Mouse (Mus musculus) kidney, postnatal 0 days (tissue): ENCODE results near the gene Eno2. TPM values are rescaled to one million over a fixed set of nuclear protein-coding genes. Genes with fewer than 3 reads are reported as not detected.

ENCODE experiments used
- ATAC-seq: fragments of 200-750 bp; cut with Nextera tagmentation; replicated peaks from 2 replicates; pipeline ENCODE4 v1.8.0; 2017; ENCODE audit warnings: low read depth, moderate number of reproducible peaks, moderate TSS enrichment, moderate library complexity; ENCODE audit not compliant: low FRiP score
- DNase-seq: peaks from one replicate; pipeline ENCODE4 v3.0.0-alpha.2; 2016; ENCODE audit warnings: low spot score
- H3K27ac ChIP-seq: fragments of 300-500 bp; sonication (generic); 2 replicates; pipeline ENCODE4 v1.5.1; 2014; ENCODE audit warnings: mild to moderate bottlenecking
- H3K27me3 ChIP-seq: fragments of 300-500 bp; sonication (generic); 2 replicates; pipeline ENCODE4 v1.6.1; 2014; ENCODE audit warnings: low read length, mixed read lengths; ENCODE audit not compliant: insufficient read depth
- H3K36me3 ChIP-seq: fragments of 300-500 bp; sonication (generic); 2 replicates; pipeline ENCODE4 v1.6.1; 2014; ENCODE audit warnings: low read length, mixed read lengths; ENCODE audit not compliant: insufficient read depth
- H3K4me1 ChIP-seq: fragments of 300-500 bp; sonication (generic); replicated peaks from 2 replicates; pipeline ENCODE4 v1.6.1; 2014; ENCODE audit warnings: antibody characterized with exemption, low read length, mixed read lengths; ENCODE audit not compliant: insufficient read depth
- H3K4me2 ChIP-seq: fragments of 300-500 bp; sonication (generic); 2 replicates; pipeline ENCODE4 v1.6.1; 2014; ENCODE audit warnings: mild to moderate bottlenecking, low read length, moderate library complexity, mixed read lengths
- H3K4me3 ChIP-seq: fragments of 300-500 bp; sonication (generic); replicated peaks from 2 replicates; pipeline ENCODE4 v1.5.1; 2014; ENCODE audit warnings: low read depth, low read length
- H3K9ac ChIP-seq: fragments of 300-500 bp; sonication (generic); 2 replicates; pipeline ENCODE4 v1.6.1; 2014; ENCODE audit warnings: low read depth, low read length
- H3K9me3 ChIP-seq: fragments of 300-500 bp; sonication (generic); replicated peaks from 2 replicates; pipeline ENCODE4 v1.6.1; 2016; ENCODE audit warnings: low read length, inconsistent platforms, mixed read lengths
- CTCF ChIP-seq: IDR thresholded peaks from 2 replicates; pipeline ENCODE4 v1.5.1; 2016; ENCODE audit warnings: antibody characterized with exemption, low read depth, mild to moderate bottlenecking, moderate library complexity
- WGBS: fragments of 180-500 bp; shearing (Covaris S2); extraction: QIAGEN DNeasy Blood & Tissue Kit; methylation state at CpG from one replicate; pipeline ENCODE4 v1.1.7; 2014; 5-methylcytosine and 5-hydroxymethylcytosine counted together
- polyA plus RNA-seq: library from polyadenylated mRNA; unstranded; fragments of >200 nt; fragmentation: Nextera tagmentation; extraction: Ambion mirVana; gene quantifications from 2 replicates; pipeline ENCODE4 v1.2.1, GENCODE M21; 2015

The Eno2 gene
- polyA plus RNA-seq, 1 experiment from 2014 or later = 7.6 TPM

GRCm38 (mm10) chr6:124744755-124745321 lies 24.6 kb downstream of the Eno2 start:
- no peaks in the 10 kb centered on the region for H3K27me3 ChIP-seq
- no peak for TF ChIP-seq CTCF
- WGBS = 48% methylated on average over 26 of the region's 26 CpGs
- H3K4me1 ChIP-seq = peaks cover 18% of the 10 kb centered on the region
- no peaks in the 10 kb centered on the region for H3K9me3 ChIP-seq
- DNase-seq (no peak), ATAC-seq (peak; percentile 1)
- H3K27ac ChIP-seq = peak overlapping the region; percentile 93
- H3K9ac ChIP-seq = peak overlapping the region; percentile 86
- peak overlapping the region; percentile 52 for H3K4me3 ChIP-seq
- H3K4me2 ChIP-seq = peak overlapping the region; percentile 99
- peaks cover 42% of the 10 kb centered on the region for H3K36me3 ChIP-seq

DNA sequence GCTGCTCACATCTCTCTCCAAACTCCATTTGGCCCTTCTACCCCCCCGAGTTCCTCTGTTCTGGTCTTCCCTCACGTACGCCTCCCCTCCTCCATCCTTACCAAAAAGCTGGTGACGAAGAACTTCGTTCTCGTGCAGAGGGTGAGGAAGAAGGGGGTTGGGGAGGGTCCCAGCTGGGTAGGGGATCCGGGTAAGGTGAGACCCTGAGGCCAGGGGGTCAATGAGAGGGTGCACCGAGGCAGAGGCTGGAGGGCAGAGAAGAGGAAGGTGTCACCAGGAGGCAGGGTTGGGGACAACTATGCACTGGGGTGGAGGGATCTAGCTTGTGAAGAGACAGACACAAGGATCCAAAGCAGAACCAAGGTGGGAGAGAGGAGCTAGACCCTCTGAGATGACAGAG lies 25.8 kb downstream of the Eno2 start:
- DNase-seq (no peak), ATAC-seq (no peak)
- H3K4me2 ChIP-seq = no peak overlapping the region
- peaks cover 34% of the 10 kb centered on the region for H3K36me3 ChIP-seq
- no peak overlapping the region for H3K27ac ChIP-seq
- H3K27me3 ChIP-seq = no peaks in the 10 kb centered on the region
- TF ChIP-seq CTCF = no peak
- H3K4me3 ChIP-seq = no peak overlapping the region
- H3K9ac ChIP-seq = no peak overlapping the region
- WGBS = 79% methylated on average over 8 of the region's 8 CpGs
- H3K4me1 ChIP-seq = peaks cover 27% of the 10 kb centered on the region
- no peaks in the 10 kb centered on the region for H3K9me3 ChIP-seq

GRCm38 (mm10) chr6:124742839-124743514 lies 26.5 kb downstream of the Eno2 start:
- Histone ChIP-seq H3K4me2 (no peak overlapping the region), H3K4me1 (peaks cover 27% of the 10 kb centered on the region), H3K9ac (no peak overlapping the region), H3K9me3 (no peaks in the 10 kb centered on the region), H3K4me3 (no peak overlapping the region), H3K27me3 (no peaks in the 10 kb centered on the region), H3K27ac (no peak overlapping the region), H3K36me3 (peaks cover 28% of the 10 kb centered on the region; the same call in 1 of the 2 replicates)
- whole genome bisulfite sequencing = 90% methylated on average over 15 of the region's 15 CpGs
- no peak for DNase-seq
- ATAC-seq = no peak
- TF ChIP-seq CTCF = no peak

DNA sequence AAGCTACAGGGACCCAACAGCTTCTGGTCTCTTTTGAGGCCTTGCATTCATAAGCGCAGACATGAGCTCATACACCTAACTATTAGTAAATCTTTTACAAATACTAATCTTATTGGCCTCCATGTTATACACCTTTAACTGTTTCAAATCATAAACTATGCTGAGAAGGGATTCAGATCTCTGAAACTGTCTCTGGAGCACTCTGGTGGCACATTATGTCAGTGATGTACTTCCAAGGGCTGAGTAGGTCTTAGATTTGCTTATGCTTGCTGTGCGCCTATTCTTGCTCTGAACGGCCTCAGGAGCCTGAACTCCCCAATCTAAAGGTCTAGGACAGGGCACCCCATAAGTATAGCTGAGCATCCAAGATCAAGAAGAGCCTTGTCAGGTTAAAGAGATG lies 27.6 kb downstream of the Eno2 start:
- no peak for DNase-seq
- H3K27ac ChIP-seq = peak overlapping the region; percentile 98
- peak overlapping the region; percentile 79; the same call in 1 of the 2 replicates for H3K9ac ChIP-seq
- 64% methylated on average over 3 of the region's 3 CpGs for WGBS
- ATAC-seq = no peak
- peaks cover 27% of the 10 kb centered on the region for H3K4me1 ChIP-seq
- H3K9me3 ChIP-seq = no peaks in the 10 kb centered on the region
- H3K4me2 ChIP-seq = peak overlapping the region; percentile 86
- TF ChIP-seq CTCF = no peak
- peaks cover 17% of the 10 kb centered on the region; the same call in 1 of the 2 replicates for H3K36me3 ChIP-seq
- no peak overlapping the region for H3K4me3 ChIP-seq
- H3K27me3 ChIP-seq = no peaks in the 10 kb centered on the region

DNA sequence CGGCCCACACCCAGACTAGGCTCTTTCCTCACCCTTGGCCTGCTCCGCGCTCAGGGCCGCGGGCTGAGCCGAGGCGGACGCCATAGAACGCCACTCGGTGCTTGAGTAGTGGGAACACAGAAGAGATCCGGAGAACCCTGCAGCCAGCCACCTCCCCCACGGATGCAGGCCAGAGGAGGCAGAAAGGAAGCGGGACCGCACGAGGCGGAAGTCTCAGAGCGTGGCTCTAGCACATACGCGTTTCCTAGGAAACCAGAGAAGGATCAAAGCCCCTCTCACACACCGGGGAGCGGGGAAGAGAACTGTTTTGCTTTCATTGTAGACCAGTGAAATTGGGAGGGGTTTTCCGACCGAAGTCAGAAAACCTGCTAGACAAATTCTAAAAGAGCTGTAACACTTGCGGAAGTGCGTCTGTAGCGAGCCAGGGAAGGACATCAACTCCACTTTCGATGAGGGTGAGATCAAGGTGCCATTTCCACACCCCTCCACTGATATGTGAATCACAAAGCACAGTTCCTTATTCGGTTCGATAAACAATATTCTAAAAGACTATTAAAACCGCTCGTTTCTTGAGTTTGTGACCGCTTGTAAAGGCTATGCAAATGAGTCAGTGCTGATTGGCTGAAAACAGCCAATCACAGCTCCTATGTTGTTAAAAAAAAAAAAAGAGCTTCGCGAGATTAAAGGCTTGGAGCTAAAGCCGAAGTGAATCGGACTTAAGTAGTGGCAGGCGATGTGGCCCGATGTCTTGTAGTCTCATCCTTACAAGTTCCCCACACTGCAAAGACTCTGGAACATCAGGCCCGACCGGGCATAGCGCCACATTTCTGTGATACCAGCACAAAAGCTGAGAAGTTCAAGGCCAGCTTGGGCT lies 28.3 kb downstream of the Eno2 start, which contains the start of gene Grcc10:
Gene Grcc10 (minus strand): TSS at position 487 of the 874 bp plus-strand sequence.
- peaks cover 20% of the 10 kb centered on the region for H3K4me1 ChIP-seq
- peak within 1 kb of the TSS; percentile 86 for H3K4me2 ChIP-seq
- no peaks in the 10 kb centered on the region for H3K27me3 ChIP-seq
- H3K9me3 ChIP-seq = no peaks in the 10 kb centered on the region
- peaks cover 17% of the 10 kb centered on the region; the same call in 1 of the 2 replicates for H3K36me3 ChIP-seq
- peak; percentile 98 for DNase-seq
- peak within 1 kb of the TSS; percentile 59 for H3K4me3 ChIP-seq
- WGBS = under 1% methylated on average over 41 of the region's 41 CpGs
- peak; percentile 73 for ATAC-seq
- peak within 1 kb of the TSS; percentile 79 for H3K9ac ChIP-seq
- peak within 1 kb of the TSS; percentile 98 for H3K27ac ChIP-seq
- TF ChIP-seq CTCF = no peak

DNA sequence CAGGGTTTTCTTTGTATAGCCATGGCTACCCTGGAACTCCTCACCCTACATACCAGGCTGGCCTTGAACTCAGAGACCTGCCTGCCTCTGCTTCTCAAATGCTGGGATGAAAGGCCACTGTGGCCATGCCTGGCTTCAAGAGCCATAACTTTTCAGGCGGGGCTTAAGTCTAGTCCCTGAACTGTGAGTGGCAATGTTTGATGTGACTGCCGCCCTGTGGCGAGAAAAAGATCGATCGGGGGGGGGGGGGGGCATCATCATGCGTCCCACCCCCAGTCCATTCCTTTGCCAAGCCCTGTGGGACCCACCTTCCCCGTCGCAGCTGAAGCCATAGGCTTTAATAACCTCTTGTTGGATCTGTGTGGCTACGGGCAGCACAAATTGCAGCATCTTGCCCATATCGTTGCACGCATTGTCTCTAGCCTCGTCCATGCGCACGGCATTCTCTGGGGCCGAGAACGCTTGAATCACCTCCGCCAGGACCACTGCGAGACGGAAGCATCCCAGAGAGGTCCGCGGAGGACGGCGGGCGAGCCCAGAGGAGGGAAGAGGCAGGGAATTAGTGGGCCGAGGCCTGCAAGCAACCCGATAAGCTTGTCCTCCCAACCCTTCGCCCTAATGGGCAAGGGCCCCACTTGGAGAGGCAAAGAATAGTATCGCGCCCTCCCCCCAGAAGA lies 29.1 kb downstream of the Eno2 start:
- ATAC-seq (peak; percentile 2; the same call in 1 of the 2 replicates), DNase-seq (peak; percentile 83)
- Histone ChIP-seq H3K4me1 (peaks cover 17% of the 10 kb centered on the region; the same call in 1 of the 2 replicates), H3K27ac (peak overlapping the region; percentile 98), H3K9ac (peak overlapping the region; percentile 79), H3K4me3 (peak overlapping the region; percentile 59), H3K36me3 (peaks cover 17% of the 10 kb centered on the region; the same call in 1 of the 2 replicates), H3K27me3 (no peaks in the 10 kb centered on the region), H3K4me2 (peak overlapping the region; percentile 86), H3K9me3 (no peaks in the 10 kb centered on the region)
- WGBS = under 1% methylated on average over 29 of the region's 29 CpGs
- TF ChIP-seq CTCF = peak; percentile 70
